Mouse (Mus musculus) lung, embryonic 15.5 days (tissue): ENCODE measurements at regions not wholly inside any gene's neighbourhood (a gene's known extent, or its start where the extent isn't known, plus 50 kb on each side); places are given as distances from the start of the nearest gene placed in this dataset.

Source experiments
- ATAC-seq: fragments of 200-750 bp; cut with Nextera tagmentation; 2 replicates; pipeline ENCODE4 v1.8.0; 2017; ENCODE audit warnings: moderate number of reproducible peaks, borderline replicate concordance; ENCODE audit not compliant: low FRiP score, low TSS enrichment; ENCODE audit errors: extremely low read depth
- H3K27ac ChIP-seq: fragments of 300-500 bp; sonication (generic); 2 replicates; pipeline ENCODE4 v1.5.1; 2015; ENCODE audit warnings: moderate library complexity, mild to moderate bottlenecking, inconsistent platforms
- H3K27me3 ChIP-seq: fragments of 300-500 bp; sonication (generic); 2 replicates; pipeline ENCODE4 v1.6.1; 2015; ENCODE audit warnings: inconsistent platforms
- H3K36me3 ChIP-seq: fragments of 300-500 bp; sonication (generic); 2 replicates; pipeline ENCODE4 v1.6.1; 2015; ENCODE audit warnings: inconsistent platforms
- H3K4me1 ChIP-seq: fragments of 300-500 bp; sonication (generic); 2 replicates; pipeline ENCODE4 v1.6.1; 2015; ENCODE audit warnings: inconsistent platforms
- H3K4me2 ChIP-seq: fragments of 300-500 bp; sonication (generic); 2 replicates; pipeline ENCODE4 v1.6.1; 2015; ENCODE audit warnings: inconsistent platforms, mild to moderate bottlenecking, moderate library complexity
- H3K4me3 ChIP-seq: fragments of 300-500 bp; sonication (generic); 2 replicates; pipeline ENCODE4 v1.5.1; 2015; ENCODE audit warnings: mild to moderate bottlenecking, inconsistent platforms
- H3K9ac ChIP-seq: fragments of 300-500 bp; sonication (generic); 2 replicates; pipeline ENCODE4 v1.6.1; 2015; ENCODE audit warnings: inconsistent platforms
- H3K9me3 ChIP-seq: fragments of 300-500 bp; sonication (generic); 2 replicates; pipeline ENCODE4 v1.6.1; 2016; ENCODE audit warnings: inconsistent platforms
- WGBS: fragments of 180-500 bp; shearing (Covaris S2); methylation state at CpG from one replicate; pipeline ENCODE4 v1.1.7; 2015; 5-methylcytosine and 5-hydroxymethylcytosine counted together

DNA sequence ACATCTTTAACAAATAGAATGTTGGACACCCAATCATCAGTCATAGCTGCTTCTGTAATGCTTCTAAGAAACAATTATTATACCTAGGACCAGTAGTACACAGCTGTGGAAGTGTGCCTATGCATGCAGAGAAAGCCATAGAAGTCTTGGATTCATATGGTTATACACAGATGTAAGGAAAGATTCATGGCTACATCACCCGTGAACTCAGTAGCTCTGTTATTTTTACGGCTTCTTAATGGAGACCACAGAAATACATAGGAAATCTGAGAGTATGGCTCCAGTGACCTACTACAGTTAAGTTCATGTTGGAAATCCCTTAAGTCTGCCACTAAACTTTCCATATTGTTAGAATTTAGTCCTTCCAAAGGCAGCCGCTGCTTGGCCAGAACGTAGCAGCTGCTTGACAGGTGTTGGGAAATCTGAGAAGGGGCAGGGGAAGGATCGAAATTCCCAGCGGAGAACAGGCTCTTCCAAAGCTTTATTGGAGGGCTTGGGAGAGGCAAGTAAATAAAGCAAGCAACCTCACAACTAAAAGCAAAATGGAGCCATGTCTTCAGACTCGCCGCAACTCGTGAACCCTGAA lies 78.8 kb upstream of the Ankfn1 start:
- WGBS: 44% methylated on average over 9 of the region's 9 CpGs
- no peak overlapping the region for H3K4me3 ChIP-seq
- no peak overlapping the region for H3K4me2 ChIP-seq
- no peaks in the 10 kb centered on the region for H3K27me3 ChIP-seq
- no peaks in the 10 kb centered on the region for H3K9me3 ChIP-seq
- H3K4me1 ChIP-seq: no peaks in the 10 kb centered on the region
- no peaks in the 10 kb centered on the region for H3K36me3 ChIP-seq
- H3K9ac ChIP-seq: no peak overlapping the region
- no peak overlapping the region for H3K27ac ChIP-seq
- ATAC-seq: no peak

DNA sequence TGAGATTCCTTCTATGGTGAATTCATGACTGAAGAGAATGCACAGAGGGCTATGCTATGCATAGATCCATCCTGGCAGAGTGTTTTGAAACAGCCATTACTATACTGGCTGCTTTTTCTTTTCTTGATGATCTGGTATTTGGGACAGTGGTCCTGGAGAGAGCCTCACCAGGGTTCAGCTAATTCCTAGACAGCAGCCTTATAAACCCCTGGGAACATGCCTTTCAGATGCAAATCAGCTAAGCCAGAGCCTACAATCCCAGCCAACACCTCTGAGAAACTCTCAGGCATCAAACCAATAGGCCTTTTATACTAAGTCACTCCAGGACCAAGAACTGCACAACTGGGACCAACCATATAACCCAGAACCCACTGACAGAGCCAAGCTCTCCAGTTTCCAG lies 64.4 kb upstream of the Ankfn1 start:
- no peak for ATAC-seq
- Histone ChIP-seq H3K9me3 (no peaks in the 10 kb centered on the region), H3K9ac (no peak overlapping the region), H3K36me3 (no peaks in the 10 kb centered on the region), H3K27me3 (no peaks in the 10 kb centered on the region), H3K27ac (no peak overlapping the region), H3K4me2 (no peak overlapping the region), H3K4me3 (no peak overlapping the region), H3K4me1 (peaks cover 28% of the 10 kb centered on the region)

DNA sequence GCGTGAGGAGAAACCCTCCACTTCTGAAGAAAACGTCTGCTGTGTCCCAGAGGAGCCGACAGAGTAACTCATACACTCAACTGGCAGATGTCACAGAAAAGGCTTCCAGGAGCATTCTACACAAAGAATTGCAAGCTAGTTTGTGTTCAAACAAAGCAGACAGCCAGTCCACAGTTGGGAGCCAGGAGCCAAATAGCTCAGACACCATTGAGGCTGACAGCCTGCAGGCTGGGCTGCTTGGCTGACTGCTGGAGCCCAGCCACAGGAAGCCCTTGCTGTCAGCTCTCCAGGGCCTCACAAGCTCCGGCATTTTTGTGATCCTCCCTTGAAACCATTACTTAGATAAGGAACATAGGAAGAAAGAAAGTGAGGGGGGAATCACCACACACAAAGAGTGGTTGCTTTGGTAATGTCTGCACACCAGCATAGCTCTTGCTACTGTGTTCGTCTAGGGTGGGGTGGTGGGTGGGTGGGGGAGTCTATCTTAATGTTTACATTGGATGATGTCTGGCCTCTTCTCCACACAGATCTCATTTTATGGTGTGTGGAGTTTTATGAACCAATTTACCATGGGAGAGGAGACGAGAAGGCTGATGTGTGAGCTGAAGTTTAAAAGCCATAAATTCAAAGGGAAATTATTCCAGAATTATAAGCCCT lies 62.3 kb upstream of the Ankfn1 start:
- H3K4me1 ChIP-seq: peaks cover 34% of the 10 kb centered on the region
- H3K4me2 ChIP-seq: peak overlapping the region; percentile 9; the same call in 1 of the 2 replicates
- H3K36me3 ChIP-seq: no peaks in the 10 kb centered on the region
- H3K4me3 ChIP-seq: no peak overlapping the region
- ATAC-seq: peak; percentile 90; the same call in 1 of the 2 replicates
- H3K27me3 ChIP-seq: no peaks in the 10 kb centered on the region
- peak overlapping the region; percentile 85 for H3K27ac ChIP-seq
- no peaks in the 10 kb centered on the region for H3K9me3 ChIP-seq
- no peak overlapping the region for H3K9ac ChIP-seq
- 9% methylated on average over 6 of the region's 6 CpGs for WGBS

DNA sequence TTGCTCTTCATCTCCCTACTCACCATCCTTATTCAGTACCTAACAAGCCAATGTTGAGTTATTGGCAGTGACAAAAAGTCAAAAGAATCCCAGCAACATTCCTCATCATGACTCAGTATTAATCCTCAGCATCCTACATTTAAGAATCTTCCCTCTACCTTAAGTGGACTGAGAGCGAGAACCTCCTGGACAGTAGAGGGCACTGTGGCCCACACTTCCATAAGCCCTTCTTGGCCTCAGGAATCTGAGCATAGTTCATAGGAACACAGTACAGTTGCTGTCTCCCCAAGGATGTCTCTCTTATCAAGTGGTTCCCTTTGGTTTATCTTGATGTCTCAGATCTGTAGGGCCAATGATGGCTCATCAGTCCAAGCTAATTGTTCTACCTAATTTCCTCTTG lies 60.5 kb upstream of the Ankfn1 start:
- peak overlapping the region; percentile 89; the same call in 1 of the 2 replicates for H3K27ac ChIP-seq
- WGBS: 100% methylated on average over 1 of the region's 1 CpGs

DNA sequence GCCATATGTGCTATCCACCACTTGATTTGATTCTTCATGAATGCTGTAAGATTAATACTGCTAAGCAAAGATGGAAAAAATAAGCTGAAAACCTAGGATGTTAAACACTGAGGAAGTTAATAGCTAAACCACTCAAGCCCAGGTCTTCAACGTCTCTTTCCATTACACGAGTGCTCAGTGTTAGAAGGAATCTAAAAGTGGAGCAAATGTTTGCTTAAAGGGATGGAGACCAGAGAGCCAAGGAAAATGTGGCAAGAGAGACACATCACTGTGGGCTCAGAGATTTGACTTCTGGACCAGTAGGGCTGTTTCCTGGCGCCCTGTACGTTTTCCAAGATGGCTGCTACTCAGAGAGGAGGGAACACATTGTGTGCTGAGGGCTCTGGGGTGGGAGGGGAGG lies 59.4 kb upstream of the Ankfn1 start:
- no peak for ATAC-seq
- H3K9ac ChIP-seq: no peak overlapping the region
- WGBS: 65% methylated on average over 4 of the region's 4 CpGs
- peaks cover 34% of the 10 kb centered on the region for H3K4me1 ChIP-seq
- H3K9me3 ChIP-seq: no peaks in the 10 kb centered on the region
- no peak overlapping the region for H3K4me3 ChIP-seq
- no peaks in the 10 kb centered on the region for H3K27me3 ChIP-seq
- H3K27ac ChIP-seq: peak overlapping the region; percentile 89
- no peaks in the 10 kb centered on the region for H3K36me3 ChIP-seq
- no peak overlapping the region for H3K4me2 ChIP-seq

More for the DNA sequence above, 60.5 kb upstream of the Ankfn1 start:
- H3K4me1 ChIP-seq: peaks cover 34% of the 10 kb centered on the region
- H3K9me3 ChIP-seq: no peaks in the 10 kb centered on the region
- H3K36me3 ChIP-seq: no peaks in the 10 kb centered on the region
- no peak for ATAC-seq
- no peak overlapping the region for H3K4me3 ChIP-seq
- H3K4me2 ChIP-seq: no peak overlapping the region
- H3K9ac ChIP-seq: no peak overlapping the region
- no peaks in the 10 kb centered on the region for H3K27me3 ChIP-seq

DNA sequence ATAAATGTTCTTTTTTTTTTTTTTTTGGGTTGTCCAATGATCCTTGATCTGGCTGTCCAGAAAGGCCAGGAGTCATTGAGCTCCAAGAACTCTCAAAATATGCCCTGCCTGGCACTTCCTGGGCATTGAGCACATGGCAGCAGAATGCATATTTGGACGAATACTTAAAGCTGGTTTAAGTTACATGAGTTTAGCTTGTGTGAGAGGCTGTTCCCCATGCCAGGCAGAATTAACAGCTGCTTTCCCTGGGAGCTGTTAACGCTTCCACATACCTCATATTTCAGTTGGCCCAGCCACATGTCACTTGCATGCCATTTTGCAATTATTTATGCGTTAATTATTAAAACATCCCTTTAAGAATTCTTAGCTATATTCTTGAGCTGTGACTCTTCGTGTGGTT lies 56.6 kb upstream of the Ankfn1 start:
- no peaks in the 10 kb centered on the region for H3K9me3 ChIP-seq
- no peak overlapping the region for H3K9ac ChIP-seq
- WGBS: 76% methylated on average over 4 of the region's 4 CpGs
- no peak overlapping the region for H3K4me3 ChIP-seq
- no peak for ATAC-seq
- H3K4me1 ChIP-seq: 0 out of 2 replicates have a peak, but pooled peaks cover 6% of the 10 kb centered on the region
- H3K36me3 ChIP-seq: no peaks in the 10 kb centered on the region
- no peaks in the 10 kb centered on the region for H3K27me3 ChIP-seq
- H3K4me2 ChIP-seq: no peak overlapping the region
- H3K27ac ChIP-seq: no peak overlapping the region

DNA sequence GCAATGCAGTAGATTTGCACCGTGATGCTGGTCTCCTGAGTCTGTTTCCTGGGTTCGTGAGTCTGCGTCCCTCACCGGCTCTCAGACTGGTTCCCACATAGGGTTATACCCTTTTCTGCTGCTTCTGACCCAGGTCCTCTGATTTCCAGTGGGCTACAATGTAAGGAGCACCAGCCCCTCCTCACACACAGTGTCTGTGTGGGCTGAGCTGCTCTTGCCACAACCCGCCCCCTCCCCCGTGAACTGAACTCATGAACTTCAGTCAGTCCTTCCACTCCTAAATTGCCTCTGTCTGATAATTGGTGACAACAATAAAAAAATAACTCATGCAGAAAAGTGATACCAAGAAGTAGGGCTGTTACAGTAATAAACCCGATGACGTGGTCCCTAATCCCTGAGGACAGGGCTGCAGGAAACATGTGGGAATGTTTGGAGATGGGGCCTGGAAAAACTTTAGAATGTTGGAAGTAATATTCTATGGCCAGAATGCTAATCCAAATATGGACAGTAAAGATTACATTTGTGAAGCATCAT lies 54.2 kb upstream of the Ankfn1 start:
- Histone ChIP-seq H3K9me3 (no peaks in the 10 kb centered on the region), H3K4me3 (no peak overlapping the region), H3K27me3 (no peaks in the 10 kb centered on the region), H3K4me2 (no peak overlapping the region), H3K27ac (no peak overlapping the region), H3K4me1 (0 out of 2 replicates have a peak, but pooled peaks cover 6% of the 10 kb centered on the region), H3K36me3 (no peaks in the 10 kb centered on the region), H3K9ac (no peak overlapping the region)
- 80% methylated on average over 8 of the region's 8 CpGs for WGBS
- no peak for ATAC-seq
